Mouse (Mus musculus) heart, adult 10 weeks (tissue): ENCODE data around the gene Smurf2. TPM values are rescaled to one million over a fixed set of nuclear protein-coding genes. Genes with fewer than 3 reads are reported as not detected.

Source experiments
- polyA plus RNA-seq: library from polyadenylated mRNA; stranded (reverse); fragments of 350-450 nt; fragmentation: Illumina TruSeq; extraction: RNeasy Lipid Tissue Mini Kit (QIAGEN cat#74804); gene quantifications from one replicate; pipeline ENCODE4 v1.2.3, GENCODE M21; 2014; ENCODE audit warnings: low read depth, low replicate concordance

Smurf2 gene
- 28.0 TPM for polyA plus RNA-seq

GRCm38 (mm10) chr11:106920551-106921379 lies at the start of gene Smurf2:
Gene Smurf2, minus strand, starts transcription at chr11:106920715.

GRCm38 (mm10) chr11:106788775-106789459 lies 131.6 kb downstream of the Smurf2 start, which contains the start of the genes Ddx5 and Cep95:
Gene Ddx5, minus strand, starts transcription at chr11:106789185.
Gene Cep95, plus strand, starts transcription at chr11:106789252.

GRCm38 (mm10) chr11:106779388-106780088 lies 141.0 kb downstream of the Smurf2 start, which contains the start of gene Polg2:
Gene Polg2, minus strand, starts transcription at chr11:106779537.

Other genes starting within 250 kb of the Smurf2 start
- gene Pecam1, start 170.1 kb downstream of the Smurf2 start, polyA plus RNA-seq = 116 TPM
- 0.65 TPM for gene Milr1, start 169.5 kb downstream of the Smurf2 start, polyA plus RNA-seq
- gene Polg2, start 141.2 kb downstream of the Smurf2 start, polyA plus RNA-seq = 7.7 TPM
- gene Ddx5, start 131.5 kb downstream of the Smurf2 start, polyA plus RNA-seq = 572 TPM
- 10.1 TPM for gene Cep95, start 131.5 kb downstream of the Smurf2 start, polyA plus RNA-seq
- 49.4 TPM for gene Kpna2, start 78.8 kb upstream of the Smurf2 start, polyA plus RNA-seq
- gene 1810010H24Rik, start 105.0 kb upstream of the Smurf2 start, polyA plus RNA-seq = 1.9 TPM
- 18.6 TPM for gene Bptf, start 211.4 kb upstream of the Smurf2 start, polyA plus RNA-seq